Mouse (Mus musculus) G1E-ER4 (cell line): ENCODE measurements around the gene Abhd16a. TPM values are rescaled to one million over a fixed set of nuclear protein-coding genes. Genes with fewer than 3 reads are reported as not detected.

ENCODE experiments used
- GATA1 ChIP-seq: IDR thresholded peaks from one replicate; pipeline ENCODE4 v1.8.0; 2012; ENCODE audit warnings: low read length, inconsistent platforms
- polyA plus RNA-seq: library from polyadenylated mRNA; stranded (reverse); fragments of >175 nt; gene quantifications from 2 replicates; pipeline ENCODE4 v1.2.3, GENCODE M21; 2012

Abhd16a gene
- polyA plus RNA-seq, 1 experiment, result 148 TPM

- no peak for TF ChIP-seq GATA1
These were observed 18.4 kb upstream of the Abhd16a start for GRCm38 (mm10) chr17:35070556-35071229.

- no peak for TF ChIP-seq GATA1
These were observed 17.6 kb upstream of the Abhd16a start for GRCm38 (mm10) chr17:35071454-35071853.

GRCm38 (mm10) chr17:35074097-35074496 lies 15.0 kb upstream of the Abhd16a start:
- TF ChIP-seq GATA1, result no peak

- no peak for TF ChIP-seq GATA1
These were observed 12.4 kb upstream of the Abhd16a start, which contains the start of gene Ly6g6e for GRCm38 (mm10) chr17:35076507-35077176. Gene Ly6g6e (plus strand): TSS chr17:35076902.

- TF ChIP-seq GATA1, result no peak
These were observed 11.8 kb upstream of the Abhd16a start for GRCm38 (mm10) chr17:35077285-35077684.

GRCm38 (mm10) chr17:35077786-35078233 lies 11.3 kb upstream of the Abhd16a start, which contains the start of gene Ly6g6d:
Gene Ly6g6d (minus strand): TSS chr17:35078065.
- no peak for TF ChIP-seq GATA1

- peak; percentile 99 for TF ChIP-seq GATA1
These were observed 9.3 kb upstream of the Abhd16a start for GRCm38 (mm10) chr17:35079778-35080177.

GRCm38 (mm10) chr17:35080248-35080647 lies 8.8 kb upstream of the Abhd16a start:
- TF ChIP-seq GATA1, result no peak

- TF ChIP-seq GATA1, result no peak
These were observed 8.4 kb upstream of the Abhd16a start for GRCm38 (mm10) chr17:35080710-35081109.

GRCm38 (mm10) chr17:35082841-35083576 lies 6.1 kb upstream of the Abhd16a start:
- no peak for TF ChIP-seq GATA1

GRCm38 (mm10) chr17:35083929-35084497 lies 5.0 kb upstream of the Abhd16a start:
- TF ChIP-seq GATA1, result no peak

- no peak for TF ChIP-seq GATA1
These were observed 3.7 kb upstream of the Abhd16a start, which contains the start of gene Ly6g6f for GRCm38 (mm10) chr17:35085208-35085865. Gene Ly6g6f (minus strand): TSS chr17:35085610.

GRCm38 (mm10) chr17:35088151-35088550 lies 912 bp upstream of the Abhd16a start:
- no peak for TF ChIP-seq GATA1

GRCm38 (mm10) chr17:35090166-35090932 lies 1.3 kb downstream of the Abhd16a start:
- no peak for TF ChIP-seq GATA1
